Mouse (Mus musculus) E14TG2a.4 (cell line): ENCODE results near the gene Gm42517.

Experiments used
- CTCF ChIP-seq: conservative IDR thresholded peaks from 2 replicates; pipeline ENCODE4 v1.5.1; 2014; ENCODE audit warnings: low read length
- NANOG ChIP-seq: IDR thresholded peaks from 2 replicates; pipeline ENCODE4 v1.6.1; 2014; ENCODE audit warnings: borderline replicate concordance, low read length, mixed read lengths

DNA sequence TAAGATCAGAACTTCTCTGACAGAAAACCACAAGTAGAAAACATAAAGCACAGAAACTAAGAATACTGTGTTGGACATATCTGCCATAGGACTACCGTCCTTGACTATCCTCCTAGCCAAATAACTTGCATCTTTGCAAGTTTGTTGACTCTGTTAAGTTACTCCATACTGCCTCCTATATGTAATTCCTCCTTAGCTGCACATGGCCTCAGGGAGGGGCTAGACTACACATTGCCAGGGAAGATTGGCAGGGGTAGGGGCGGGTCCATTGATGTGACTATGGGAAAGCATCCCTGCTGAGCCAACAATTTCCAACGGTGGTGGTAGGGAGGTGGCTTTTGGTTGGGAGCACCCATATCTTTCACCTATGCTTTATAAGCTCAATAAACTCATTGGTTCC, 5.4 kb downstream of the Gm42517 start:
- TF ChIP-seq NANOG (no peak), CTCF (no peak; the same call in 1 of the 2 replicates)
